Mouse (Mus musculus) kidney, postnatal 4 days (tissue): Measurements from ENCODE around the gene Scd4.

Source experiments
- DNase-seq, 2 experiments: peaks; one replicate each; pipeline ENCODE4 v3.0.0; 2021; ENCODE audit warnings: mixed read lengths in 2 of 2

Scd4 gene

DNA sequence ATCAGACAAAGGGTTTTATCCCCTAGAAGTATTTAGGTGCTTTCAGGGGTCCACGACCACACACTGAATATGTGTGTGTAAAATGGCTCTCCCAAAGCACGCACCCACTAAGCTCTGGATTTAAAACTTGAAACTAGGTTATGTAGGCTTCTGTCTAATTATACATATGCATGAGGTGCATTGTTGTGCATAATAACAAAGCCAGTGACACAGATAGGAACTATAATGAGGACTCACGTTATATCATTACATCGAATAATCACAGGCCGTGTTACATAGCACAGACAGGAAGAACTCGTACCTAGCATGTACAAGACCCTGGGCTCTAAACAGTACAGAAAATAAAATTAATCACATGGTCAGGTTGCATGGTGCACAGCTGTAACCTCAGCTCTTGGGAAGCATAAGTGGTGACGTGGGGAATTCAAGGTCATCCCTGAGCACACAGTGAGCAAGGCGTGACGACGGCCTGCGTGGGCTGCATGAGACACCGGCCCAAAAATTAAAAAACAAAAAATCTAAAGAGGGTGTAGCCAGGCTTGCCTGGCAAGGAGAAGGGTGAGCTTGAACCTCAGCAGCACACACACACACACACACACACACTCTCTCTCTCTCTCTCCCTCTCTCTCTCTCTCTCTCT lies 49.9 kb downstream of the Scd4 start:
- DNase-seq, result no peak

- no peak for DNase-seq
These were observed 53.1 kb downstream of the Scd4 start for GRCm38 (mm10) chr19:44385887-44386498.

GRCm38 (mm10) chr19:44387089-44387671 lies 54.3 kb downstream of the Scd4 start:
- no peak for DNase-seq

DNA sequence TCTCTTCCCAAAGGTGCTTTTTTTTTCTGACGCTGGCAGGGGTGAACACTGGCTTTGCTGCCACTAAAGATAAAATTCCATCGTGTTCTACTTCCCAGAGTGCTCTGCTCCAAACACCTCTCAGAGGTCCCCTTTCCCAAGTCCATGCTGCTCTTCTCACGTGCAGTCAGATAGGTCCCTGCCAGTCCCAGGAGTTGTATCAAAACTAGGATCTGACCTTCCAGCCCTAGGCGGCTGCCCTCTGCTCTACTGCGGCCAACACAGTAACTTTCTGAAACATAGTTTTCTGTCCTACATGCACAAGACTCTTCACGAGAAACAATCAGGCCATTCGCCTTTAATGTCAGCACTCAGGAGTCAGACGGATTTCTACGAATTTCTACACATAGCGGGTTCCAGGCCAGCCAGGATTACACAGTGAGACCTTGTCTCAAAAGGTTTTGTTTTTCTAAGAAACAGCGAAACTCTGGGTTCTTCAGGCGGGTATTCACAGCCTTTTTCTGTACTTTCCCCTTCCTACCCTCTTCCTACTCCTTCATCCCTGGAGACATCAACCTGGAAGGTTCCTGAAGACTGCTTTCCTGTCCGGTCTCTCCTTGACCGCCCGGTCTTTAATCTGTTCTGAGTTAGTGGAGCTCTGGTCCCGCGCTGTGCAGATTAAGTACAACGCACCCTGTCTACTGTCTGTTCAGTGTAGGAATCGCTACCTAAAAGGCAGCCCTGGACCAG lies 55.0 kb downstream of the Scd4 start:
- DNase-seq, result peak in 1 of 2 experiments; percentile 9

- DNase-seq, result peak; percentile 95 to 97
These were observed 55.9 kb downstream of the Scd4 start for GRCm38 (mm10) chr19:44388475-44389428.

GRCm38 (mm10) chr19:44389507-44389906 lies 56.6 kb downstream of the Scd4 start:
- no peak for DNase-seq

DNA sequence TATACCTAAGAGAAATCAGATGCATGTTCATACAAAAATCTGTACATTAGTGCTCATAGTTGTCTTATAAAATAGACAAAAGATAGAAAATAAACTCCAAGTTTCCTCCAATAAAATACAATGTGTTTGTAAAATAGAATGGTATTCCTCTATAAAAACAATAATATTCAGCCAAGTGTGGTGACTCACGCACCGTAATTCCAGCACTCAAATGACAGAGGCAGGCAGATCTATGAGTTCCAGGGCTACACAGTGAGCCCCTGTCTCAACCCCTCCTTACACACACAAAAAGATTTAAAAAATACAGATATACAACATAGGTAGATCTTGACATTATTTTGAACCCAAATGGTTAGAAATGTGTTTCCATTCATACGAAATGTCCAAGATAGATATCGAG lies 59.0 kb downstream of the Scd4 start:
- no peak for DNase-seq

GRCm38 (mm10) chr19:44392339-44393009 lies 59.6 kb downstream of the Scd4 start:
- DNase-seq, result no peak

DNA sequence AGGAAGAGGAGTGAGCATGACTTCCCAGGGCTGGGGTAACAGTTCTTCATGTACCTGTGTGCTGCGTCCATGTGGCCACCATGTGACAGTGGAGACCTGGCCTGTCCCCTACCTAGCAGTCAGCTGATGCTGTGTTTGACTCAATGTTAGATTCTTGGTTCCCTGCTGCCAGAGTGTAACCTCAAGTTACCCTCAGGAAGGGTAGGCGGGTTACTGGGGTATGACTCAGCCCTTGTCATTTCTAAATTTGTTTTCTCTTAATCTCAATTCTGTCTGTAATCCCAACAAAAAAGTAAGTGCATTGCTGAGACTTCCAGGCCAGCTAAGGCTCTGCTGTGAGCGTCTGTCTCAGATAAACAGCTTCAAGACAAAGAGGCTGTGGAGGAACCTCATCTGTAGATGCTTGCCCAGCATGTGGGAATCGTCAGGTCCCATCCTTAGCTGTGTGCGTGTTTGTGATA lies 61.1 kb downstream of the Scd4 start:
- DNase-seq, result no peak

GRCm38 (mm10) chr19:44394972-44395371 lies 62.1 kb downstream of the Scd4 start:
- no peak for DNase-seq
